Mouse (Mus musculus): Measurements from ENCODE around the gene Srgn.

DNA sequence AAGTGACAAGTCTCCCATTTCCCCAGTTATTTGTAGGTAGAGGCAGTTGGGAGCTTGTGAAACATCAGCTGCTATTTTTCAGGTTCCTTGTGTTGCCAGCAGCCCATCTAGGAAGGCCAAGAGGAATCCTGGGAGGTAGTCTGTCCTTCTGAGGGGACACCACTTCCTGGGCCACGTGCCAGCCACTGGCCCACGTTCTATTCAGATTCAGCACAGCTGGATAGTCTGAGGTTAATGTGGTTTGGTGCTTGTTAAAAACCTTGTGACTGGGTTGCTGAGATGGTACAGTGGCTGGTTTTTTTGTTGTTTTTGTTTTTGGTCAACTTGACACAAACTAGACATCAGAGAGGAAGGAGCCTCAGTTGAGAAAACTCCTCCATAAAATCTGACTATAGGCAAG, 5.6 kb upstream of the Srgn start:
- TF ChIP-seq POLR2A (IDR thresholded peaks at IDR 0.05; ENCODE audit: insufficient read depth, low read depth, low read length) (no peak), CTCF (IDR thresholded peaks at IDR 0.05) (no peak), EP300 (IDR thresholded peaks at IDR 0.05; ENCODE audit: insufficient read depth, low read depth, low read length) (no peak)
